Mouse (Mus musculus) limb, embryonic 13.5 days (tissue): ENCODE results near the gene Ppm1j. TPM values are rescaled to one million over a fixed set of nuclear protein-coding genes. Genes with fewer than 3 reads are reported as not detected.

Experiments
- ATAC-seq: fragments of 200-750 bp; cut with Nextera tagmentation; 2 replicates; pipeline ENCODE4 v1.8.0; 2017; ENCODE audit warnings: low read depth, moderate number of reproducible peaks, moderate TSS enrichment; ENCODE audit not compliant: low FRiP score
- H3K27ac ChIP-seq: fragments of 300-500 bp; sonication (generic); 2 replicates; pipeline ENCODE4 v1.5.1; 2015; ENCODE audit warnings: inconsistent platforms, mild to moderate bottlenecking, moderate library complexity
- H3K27me3 ChIP-seq: fragments of 300-500 bp; sonication (generic); 2 replicates; pipeline ENCODE4 v1.6.1; 2015; ENCODE audit warnings: mild to moderate bottlenecking, inconsistent platforms
- H3K36me3 ChIP-seq: fragments of 300-500 bp; sonication (generic); 2 replicates; pipeline ENCODE4 v1.6.1; 2015; ENCODE audit warnings: inconsistent platforms, mild to moderate bottlenecking, moderate library complexity
- H3K4me1 ChIP-seq: fragments of 300-500 bp; sonication (generic); 2 replicates; pipeline ENCODE4 v1.6.1; 2015; ENCODE audit warnings: inconsistent platforms
- H3K4me2 ChIP-seq: fragments of 300-500 bp; sonication (generic); replicated peaks from 2 replicates; pipeline ENCODE4 v1.6.1; 2015; ENCODE audit warnings: inconsistent platforms, mild to moderate bottlenecking, moderate library complexity
- H3K4me3 ChIP-seq: fragments of 300-500 bp; sonication (generic); 2 replicates; pipeline ENCODE4 v1.5.1; 2015; ENCODE audit warnings: moderate library complexity, mild to moderate bottlenecking, inconsistent platforms
- H3K9ac ChIP-seq: fragments of 300-500 bp; sonication (generic); 2 replicates; pipeline ENCODE4 v1.6.1; 2015; ENCODE audit warnings: mild to moderate bottlenecking, inconsistent platforms
- H3K9me3 ChIP-seq: fragments of 300-500 bp; sonication (generic); 2 replicates; pipeline ENCODE4 v1.6.1; 2016; ENCODE audit warnings: inconsistent platforms
- WGBS: fragments of 180-500 bp; shearing (Covaris S2); methylation state at CpG from one replicate; pipeline ENCODE4 v1.1.7; 2015; 5-methylcytosine and 5-hydroxymethylcytosine counted together
- polyA plus RNA-seq: library from polyadenylated mRNA; unstranded; fragments of >200 nt; fragmentation: Nextera tagmentation; extraction: Ambion mirVana; gene quantifications from 2 replicates; pipeline ENCODE4 v1.2.1, GENCODE M21; 2015

Ppm1j gene
- polyA plus RNA-seq, 1 experiment from 2014 or later, result 2.8 TPM

DNA sequence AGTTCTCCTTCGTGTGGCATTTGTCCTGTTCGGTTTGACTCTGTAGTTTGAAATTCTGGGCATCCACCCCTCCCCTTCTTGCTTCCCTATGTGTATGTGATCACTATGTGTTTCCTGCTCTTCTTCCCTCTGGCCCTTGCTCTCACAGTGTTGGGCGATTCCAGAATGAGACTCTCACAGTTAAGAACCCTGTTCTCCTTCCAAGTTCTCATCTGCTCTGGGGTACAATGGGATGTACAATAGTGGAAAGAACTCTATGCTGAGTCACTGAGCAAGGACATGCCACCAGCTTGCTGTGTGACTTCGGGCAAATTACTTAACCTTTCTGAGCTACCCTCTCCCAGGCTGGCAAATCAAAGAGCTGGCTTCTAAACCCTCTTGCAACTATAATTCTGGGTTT, 13.1 kb upstream of the Ppm1j start:
- H3K27ac ChIP-seq, result no peak overlapping the region
- H3K4me1 ChIP-seq, result peaks cover 25% of the 10 kb centered on the region
- H3K9ac ChIP-seq, result no peak overlapping the region
- H3K4me2 ChIP-seq, result no peak overlapping the region
- H3K27me3 ChIP-seq, result no peaks in the 10 kb centered on the region; the same call in 1 of the 2 replicates
- no peak overlapping the region for H3K4me3 ChIP-seq
- WGBS, result 76% methylated on average over 4 of the region's 4 CpGs
- ATAC-seq, result no peak
- no peaks in the 10 kb centered on the region for H3K36me3 ChIP-seq
- H3K9me3 ChIP-seq, result no peaks in the 10 kb centered on the region

DNA sequence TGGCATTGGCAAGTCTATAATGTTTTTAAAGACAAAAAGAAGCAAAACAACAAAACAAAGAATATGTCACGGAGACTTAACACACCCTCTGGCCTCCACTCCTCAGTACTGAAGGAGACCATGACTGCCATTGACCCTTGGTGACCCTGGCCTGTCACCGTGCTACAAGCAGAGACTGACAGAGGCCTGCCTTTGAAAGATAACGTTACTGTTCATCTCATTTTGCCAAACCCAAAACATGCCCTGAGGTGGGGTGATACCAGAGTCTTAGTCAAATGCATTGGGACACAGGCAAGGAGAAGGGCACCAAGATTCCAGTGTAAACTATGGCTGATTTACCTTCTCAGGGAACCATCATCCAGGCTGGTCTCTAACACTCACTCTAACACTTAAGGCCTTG, 11.7 kb upstream of the Ppm1j start:
- no peak for ATAC-seq
- 58% methylated on average over 3 of the region's 3 CpGs for WGBS
- H3K9me3 ChIP-seq, result no peaks in the 10 kb centered on the region

DNA sequence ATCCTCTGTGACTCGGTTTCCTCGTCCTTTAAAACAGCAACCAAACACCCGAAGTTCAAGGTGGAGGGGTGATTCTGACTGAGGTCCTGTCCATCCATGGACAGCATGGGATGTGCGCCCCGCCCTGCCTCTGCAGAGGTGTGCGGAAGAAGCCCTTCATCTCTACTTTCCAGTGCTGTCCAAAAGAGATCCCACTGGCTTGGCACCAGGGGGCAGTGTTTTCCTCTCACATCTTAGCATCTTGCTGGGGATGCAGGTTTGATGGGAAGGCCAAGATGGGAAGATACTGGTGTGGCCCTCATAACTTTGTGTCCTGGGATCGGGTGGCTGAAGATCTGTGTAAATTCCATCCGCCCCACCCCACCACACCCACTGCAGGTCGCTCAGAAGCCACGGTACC, 10.8 kb upstream of the Ppm1j start:
- Histone ChIP-seq H3K4me3 (no peak overlapping the region), H3K36me3 (no peaks in the 10 kb centered on the region), H3K4me2 (no peak overlapping the region), H3K27ac (no peak overlapping the region), H3K9me3 (no peaks in the 10 kb centered on the region), H3K9ac (no peak overlapping the region), H3K4me1 (peaks cover 36% of the 10 kb centered on the region), H3K27me3 (no peaks in the 10 kb centered on the region)
- ATAC-seq, result no peak
- WGBS, result 59% methylated on average over 10 of the region's 10 CpGs

More for the DNA sequence above, 11.7 kb upstream of the Ppm1j start:
- H3K36me3 ChIP-seq, result no peaks in the 10 kb centered on the region
- no peak overlapping the region for H3K9ac ChIP-seq
- no peak overlapping the region for H3K27ac ChIP-seq
- H3K4me3 ChIP-seq, result no peak overlapping the region
- H3K27me3 ChIP-seq, result no peaks in the 10 kb centered on the region
- peaks cover 36% of the 10 kb centered on the region for H3K4me1 ChIP-seq
- H3K4me2 ChIP-seq, result no peak overlapping the region

DNA sequence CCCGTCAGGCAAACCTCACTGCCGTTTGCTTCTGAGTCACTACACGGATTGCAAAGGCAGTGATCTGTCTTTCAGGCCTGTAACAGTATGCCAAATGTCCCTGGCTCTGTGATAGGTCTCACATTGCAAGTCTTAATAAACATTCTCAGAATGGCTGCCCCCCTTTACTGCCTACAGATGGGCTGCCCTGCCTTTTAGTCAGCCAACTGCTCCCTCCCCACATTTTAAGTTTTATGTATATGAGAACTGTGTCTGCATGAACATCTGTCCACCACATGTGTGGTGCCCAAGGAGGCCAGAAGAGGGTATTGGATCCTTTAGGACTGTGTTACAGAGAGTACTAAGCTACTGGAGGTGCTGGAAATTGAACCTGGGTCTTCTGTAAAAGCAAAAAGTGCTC, 9.9 kb upstream of the Ppm1j start:
- peaks cover 4% of the 10 kb centered on the region for H3K27me3 ChIP-seq
- H3K36me3 ChIP-seq, result no peaks in the 10 kb centered on the region
- H3K9ac ChIP-seq, result no peak overlapping the region
- H3K4me3 ChIP-seq, result no peak overlapping the region
- 19% methylated on average over 3 of the region's 3 CpGs for WGBS
- H3K4me1 ChIP-seq, result peaks cover 36% of the 10 kb centered on the region
- no peaks in the 10 kb centered on the region for H3K9me3 ChIP-seq
- H3K27ac ChIP-seq, result peak overlapping the region; percentile 52
- no peak overlapping the region for H3K4me2 ChIP-seq
- ATAC-seq, result peak; percentile 68; the same call in 1 of the 2 replicates

DNA sequence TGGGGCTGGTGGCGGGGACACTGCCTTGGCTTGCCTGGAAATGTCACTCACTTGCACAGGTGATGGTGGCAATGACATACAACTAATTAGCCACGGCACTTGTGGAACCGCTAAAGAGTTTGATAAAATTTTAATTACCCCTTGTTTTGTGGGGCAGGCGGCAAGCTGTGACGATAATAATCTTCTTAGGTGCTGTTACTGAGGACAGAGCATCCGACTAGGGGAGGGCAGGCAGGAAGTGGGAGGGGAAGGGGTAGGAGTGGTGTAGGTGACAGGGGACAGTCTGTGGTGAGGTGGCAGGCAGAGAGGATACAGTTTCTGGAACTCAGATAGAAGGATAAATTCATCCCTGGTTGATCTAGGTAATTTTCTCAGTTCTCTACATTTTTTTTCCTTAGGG, 9.4 kb upstream of the Ppm1j start:
- WGBS, result 25% methylated on average over 6 of the region's 6 CpGs
- H3K27ac ChIP-seq, result no peak overlapping the region

DNA sequence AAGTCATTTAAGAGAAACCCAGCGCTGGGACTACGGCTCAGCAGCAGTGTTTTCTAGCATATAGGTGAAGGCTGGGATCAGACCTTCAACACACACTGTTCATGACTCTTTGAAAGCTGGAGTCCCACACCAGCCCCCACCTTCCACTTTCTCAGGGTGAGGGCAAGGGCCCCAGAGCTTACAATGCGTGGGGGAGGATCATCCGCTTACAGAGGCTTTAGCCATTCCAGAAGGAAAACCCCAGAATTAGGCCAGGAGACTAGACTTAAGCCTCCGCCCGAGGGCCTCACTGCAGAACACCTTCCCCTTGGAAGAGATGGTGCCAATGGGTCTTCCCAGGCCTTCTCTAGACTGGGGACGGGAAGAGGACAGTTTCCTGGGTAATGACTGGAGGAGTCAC, 7.6 kb upstream of the Ppm1j start:
- no peak overlapping the region for H3K27ac ChIP-seq
- WGBS, result 53% methylated on average over 7 of the region's 7 CpGs
- ATAC-seq, result no peak

More for the DNA sequence above, 9.4 kb upstream of the Ppm1j start:
- H3K4me1 ChIP-seq, result peaks cover 36% of the 10 kb centered on the region
- H3K27me3 ChIP-seq, result peaks cover 9% of the 10 kb centered on the region
- no peak overlapping the region for H3K4me3 ChIP-seq
- no peak overlapping the region for H3K4me2 ChIP-seq
- ATAC-seq, result no peak
- H3K36me3 ChIP-seq, result no peaks in the 10 kb centered on the region
- no peak overlapping the region for H3K9ac ChIP-seq
- no peaks in the 10 kb centered on the region for H3K9me3 ChIP-seq

DNA sequence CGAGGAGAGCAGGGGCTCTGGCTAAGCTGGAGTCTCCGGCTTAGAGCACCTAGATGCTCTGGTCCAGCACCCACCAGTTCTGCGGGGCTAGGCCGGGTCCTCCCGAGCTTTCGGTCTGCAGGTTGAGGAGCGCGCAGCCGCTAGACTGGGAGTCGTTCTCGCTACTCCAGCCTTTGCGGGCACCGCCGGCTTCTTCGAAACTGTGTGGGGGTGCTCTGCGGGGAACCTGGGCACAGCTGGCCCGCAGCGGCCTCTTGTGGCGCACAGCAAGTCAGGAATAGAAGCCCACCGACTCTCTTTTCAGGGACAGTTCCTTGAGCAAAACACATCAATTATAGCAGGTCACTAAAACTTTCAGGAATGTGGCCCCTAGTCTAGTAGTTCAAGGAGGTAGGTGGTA, 3.5 kb upstream of the Ppm1j start:
- Histone ChIP-seq H3K4me2 (peak overlapping the region; percentile 78), H3K4me3 (peak overlapping the region; percentile 46), H3K9ac (peak overlapping the region; percentile 58), H3K4me1 (peaks cover 44% of the 10 kb centered on the region), H3K36me3 (no peaks in the 10 kb centered on the region), H3K27me3 (peaks cover 67% of the 10 kb centered on the region), H3K27ac (no peak overlapping the region), H3K9me3 (no peaks in the 10 kb centered on the region)
- no peak for ATAC-seq
- WGBS, result 2% methylated on average over 20 of the region's 20 CpGs

More for the DNA sequence above, 7.6 kb upstream of the Ppm1j start:
- H3K27me3 ChIP-seq, result peaks cover 27% of the 10 kb centered on the region
- H3K4me1 ChIP-seq, result peaks cover 47% of the 10 kb centered on the region
- no peaks in the 10 kb centered on the region for H3K36me3 ChIP-seq
- H3K4me2 ChIP-seq, result no peak overlapping the region
- H3K9me3 ChIP-seq, result no peaks in the 10 kb centered on the region
- no peak overlapping the region for H3K4me3 ChIP-seq
- 0 out of 2 replicates have a peak overlapping the region, but pooled peaks have one; percentile 8 for H3K9ac ChIP-seq

DNA sequence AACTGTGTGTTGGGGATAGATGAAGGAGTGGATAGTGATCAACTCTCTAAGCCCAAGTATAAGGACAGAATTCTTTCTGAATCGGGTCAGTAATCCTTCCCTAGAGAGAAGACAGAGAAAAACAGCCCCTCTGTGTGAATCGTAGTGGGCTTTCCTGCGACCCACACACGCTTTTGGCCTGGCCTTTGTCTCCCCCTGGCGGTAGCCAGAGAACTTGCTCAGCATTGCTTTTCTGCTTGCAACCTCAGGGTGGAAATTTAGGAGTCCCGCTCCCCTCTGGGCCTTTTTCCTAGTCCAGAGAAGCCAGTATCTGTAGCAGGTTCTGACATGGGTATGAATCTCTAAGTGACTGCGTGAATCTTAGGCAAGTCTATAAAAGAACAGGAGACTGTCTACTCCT, 907 bp upstream of the Ppm1j start:
- H3K36me3 ChIP-seq, result no peaks in the 10 kb centered on the region
- H3K9me3 ChIP-seq, result no peaks in the 10 kb centered on the region
- peaks cover 32% of the 10 kb centered on the region for H3K4me1 ChIP-seq
- peaks cover 93% of the 10 kb centered on the region for H3K27me3 ChIP-seq
- ATAC-seq, result no peak
- H3K4me3 ChIP-seq, result 0 out of 2 replicates have a peak overlapping the region, but pooled peaks have one; percentile 53
- no peak overlapping the region for H3K9ac ChIP-seq
- 2% methylated on average over 7 of the region's 7 CpGs for WGBS
- H3K27ac ChIP-seq, result no peak overlapping the region
- no peak overlapping the region for H3K4me2 ChIP-seq

DNA sequence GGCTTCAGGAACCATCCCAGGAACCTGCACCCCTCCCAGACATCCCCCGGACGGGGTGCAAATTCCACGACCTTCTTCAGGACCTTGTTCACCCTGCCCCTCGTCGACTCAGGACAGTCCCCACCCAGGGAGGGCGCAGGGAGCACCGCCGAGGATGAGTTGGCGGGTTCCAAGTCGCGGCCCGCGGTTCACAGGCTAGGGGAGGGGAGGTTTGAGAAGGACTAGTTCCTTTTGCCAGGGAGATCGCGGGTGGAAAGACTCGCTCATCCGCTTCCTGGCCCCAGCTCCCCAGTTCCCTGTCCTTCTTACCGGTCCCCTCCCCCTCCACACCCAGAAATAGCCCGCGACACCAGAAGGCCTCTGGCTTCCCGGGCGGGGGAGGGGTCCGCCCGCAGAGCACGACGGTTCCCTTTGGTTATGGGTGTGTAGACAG, 631 bp downstream of the Ppm1j start, which contains the start of gene Fam19a3:
Fam19a3 (minus strand) TSS at position 370 of the 433 bp plus-strand sequence.
- Histone ChIP-seq H3K4me3 (peak within 1 kb of the TSS; percentile 53), H3K27ac (no peak within 1 kb of the TSS), H3K4me1 (peaks cover 32% of the 10 kb centered on the region), H3K36me3 (no peaks in the 10 kb centered on the region), H3K9me3 (no peaks in the 10 kb centered on the region), H3K27me3 (peaks cover 95% of the 10 kb centered on the region), H3K9ac (peak within 1 kb of the TSS; percentile 66), H3K4me2 (peak within 1 kb of the TSS; percentile 98)
- WGBS, result under 1% methylated on average over 26 of the region's 26 CpGs
- no peak for ATAC-seq

DNA sequence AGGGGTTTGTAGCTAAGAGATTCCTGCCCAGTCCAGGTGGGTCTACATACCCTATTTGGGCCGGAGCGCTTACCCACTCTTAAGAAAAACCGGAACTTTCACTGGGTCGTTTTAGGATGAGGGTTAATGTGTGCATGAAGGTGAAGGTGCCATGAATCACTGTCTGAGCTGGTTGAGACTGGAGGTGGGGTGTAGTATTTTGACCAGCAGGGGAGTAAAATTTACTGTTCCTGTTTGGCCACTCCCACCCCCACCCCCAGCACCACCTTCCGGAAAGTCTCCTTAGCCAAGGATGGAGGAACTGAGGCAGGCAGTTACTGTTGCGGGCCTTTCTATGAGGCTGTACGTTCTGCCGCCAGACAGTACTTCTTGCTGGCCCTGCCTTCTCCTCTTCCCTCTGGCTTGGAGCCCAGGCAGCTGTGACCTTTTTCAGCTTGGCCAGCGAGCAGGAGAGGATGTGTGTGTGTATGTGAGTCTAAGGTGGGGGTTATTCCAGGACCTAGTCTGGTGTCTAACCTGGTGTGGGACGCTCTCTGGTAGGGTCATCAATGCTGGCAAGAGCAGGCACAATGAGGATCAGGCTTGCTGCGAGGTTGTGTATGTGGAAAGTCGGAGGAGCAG, 1.3 kb downstream of the Ppm1j start:
- H3K4me3 ChIP-seq, result peak overlapping the region; percentile 53
- H3K36me3 ChIP-seq, result no peaks in the 10 kb centered on the region
- H3K9me3 ChIP-seq, result no peaks in the 10 kb centered on the region
- peak overlapping the region; percentile 98 for H3K4me2 ChIP-seq
- H3K27ac ChIP-seq, result no peak overlapping the region
- peak overlapping the region; percentile 66; the same call in 1 of the 2 replicates for H3K9ac ChIP-seq
- H3K4me1 ChIP-seq, result peaks cover 28% of the 10 kb centered on the region
- 15% methylated on average over 12 of the region's 12 CpGs for WGBS
- peaks cover 88% of the 10 kb centered on the region for H3K27me3 ChIP-seq
- ATAC-seq, result no peak

DNA sequence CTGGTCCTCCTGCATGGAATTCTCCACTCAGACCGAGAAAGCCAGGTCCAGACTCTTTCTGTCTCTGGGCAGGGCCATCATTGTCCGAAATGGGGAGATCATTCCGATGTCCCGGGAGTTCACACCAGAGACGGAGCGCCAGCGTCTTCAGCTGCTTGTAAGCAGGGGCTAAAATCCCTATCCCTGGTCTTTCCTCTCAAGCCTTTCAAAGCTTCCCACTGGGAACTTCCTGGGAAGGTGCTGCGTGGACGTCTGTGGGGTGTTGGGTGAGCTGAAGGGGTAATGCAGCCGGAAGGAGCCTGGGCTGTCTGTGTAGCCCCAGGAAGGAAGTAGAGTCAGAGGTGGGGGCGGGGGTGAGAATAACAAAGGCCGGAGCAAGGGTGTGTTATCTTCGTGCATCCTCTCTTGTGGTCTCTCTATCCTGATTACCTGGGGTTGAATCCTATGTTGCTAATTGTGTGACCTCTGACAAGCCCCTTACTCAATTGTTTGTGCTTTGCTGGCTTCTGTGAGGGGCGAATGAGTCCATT, 3.2 kb downstream of the Ppm1j start:
- Histone ChIP-seq H3K4me3 (no peak overlapping the region), H3K4me2 (no peak overlapping the region), H3K9ac (no peak overlapping the region), H3K27ac (no peak overlapping the region), H3K36me3 (no peaks in the 10 kb centered on the region), H3K27me3 (peaks cover 70% of the 10 kb centered on the region), H3K4me1 (peaks cover 22% of the 10 kb centered on the region), H3K9me3 (no peaks in the 10 kb centered on the region)
- WGBS, result 41% methylated on average over 14 of the region's 14 CpGs
- ATAC-seq, result no peak

DNA sequence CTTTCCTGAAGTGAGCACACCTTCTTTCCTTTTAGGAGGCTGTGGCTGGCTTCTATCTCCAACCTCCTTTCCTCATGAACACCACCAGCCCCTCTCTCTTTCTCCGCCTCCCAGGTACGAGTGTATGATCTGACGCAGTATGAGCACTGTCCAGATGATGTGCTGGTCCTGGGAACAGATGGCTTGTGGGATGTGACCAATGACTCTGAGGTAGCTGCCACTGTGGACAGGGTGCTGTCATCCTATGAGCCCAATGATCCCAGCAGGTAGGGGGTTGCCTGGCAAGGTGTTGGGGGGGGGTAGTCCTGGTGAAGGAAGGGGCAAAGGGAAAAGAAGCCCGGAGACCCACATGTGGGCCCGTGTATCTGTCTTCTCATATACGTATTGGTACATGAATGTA, 4.4 kb downstream of the Ppm1j start:
- no peak overlapping the region for H3K27ac ChIP-seq
- 92% methylated on average over 6 of the region's 6 CpGs for WGBS
- ATAC-seq, result no peak
- H3K4me3 ChIP-seq, result no peak overlapping the region
- H3K36me3 ChIP-seq, result no peaks in the 10 kb centered on the region
- H3K4me1 ChIP-seq, result peaks cover 31% of the 10 kb centered on the region
- H3K27me3 ChIP-seq, result peaks cover 58% of the 10 kb centered on the region
- no peak overlapping the region for H3K4me2 ChIP-seq
- H3K9me3 ChIP-seq, result no peaks in the 10 kb centered on the region
- H3K9ac ChIP-seq, result no peak overlapping the region
